Mouse (Mus musculus): ENCODE measurements around the gene Scrg1.

DNA sequence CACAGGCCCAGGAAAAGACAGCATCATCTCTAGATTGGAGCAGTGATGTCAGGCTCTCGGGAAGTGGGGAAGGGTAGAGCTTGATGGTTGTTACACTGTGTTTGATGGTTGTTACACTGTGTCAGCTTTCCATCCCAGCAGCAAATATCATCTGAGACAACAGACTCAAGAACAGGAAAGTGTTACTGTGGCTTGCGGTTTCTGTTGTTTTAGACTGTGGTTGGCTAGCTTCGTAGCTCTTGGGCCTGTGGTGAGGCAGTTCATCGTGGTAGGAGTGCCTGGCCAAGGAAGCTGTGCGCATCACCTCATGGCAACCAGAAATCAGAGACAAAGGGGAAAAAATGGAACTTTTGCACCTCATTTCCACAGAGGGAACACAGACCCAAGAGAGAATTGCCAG, 38.9 kb upstream of the Scrg1 start:
- TF ChIP-seq TAL1 (conservative IDR thresholded peaks at IDR 0.05; ENCODE audit: low read depth, low read length) (no peak), CTCF (IDR thresholded peaks at IDR 0.05; ENCODE audit: low read depth, low read length) (no peak)
